Mouse (Mus musculus) heart, embryonic 12.5 days (tissue): ENCODE measurements around the gene Vpreb2. TPM values are rescaled to one million over a fixed set of nuclear protein-coding genes. Genes with fewer than 3 reads are reported as not detected.
"Not testable (repeated sequence)": the region's sequence is repeated elsewhere in the genome, so short reads cannot be mapped to it uniquely, and the experiment has no call there.

Experiments
- ATAC-seq: fragments of 200-750 bp; cut with Nextera tagmentation; 2 replicates; pipeline ENCODE4 v1.8.0; 2017; ENCODE audit warnings: moderate TSS enrichment, moderate library complexity; ENCODE audit not compliant: insufficient number of reproducible peaks, low FRiP score
- H3K27ac ChIP-seq: fragments of 300-500 bp; sonication (generic); 2 replicates; pipeline ENCODE4 v1.5.1; 2016; ENCODE audit warnings: mild to moderate bottlenecking, moderate library complexity; ENCODE audit not compliant: poor library complexity, severe bottlenecking
- H3K27me3 ChIP-seq: fragments of 300-500 bp; sonication (generic); replicated peaks from 2 replicates; pipeline ENCODE4 v1.6.1; 2016; ENCODE audit warnings: mild to moderate bottlenecking, moderate library complexity
- H3K36me3 ChIP-seq: fragments of 300-500 bp; sonication (generic); 2 replicates; pipeline ENCODE4 v1.6.1; 2016; ENCODE audit warnings: mild to moderate bottlenecking, moderate library complexity
- H3K4me1 ChIP-seq: fragments of 300-500 bp; sonication (generic); replicated peaks from 2 replicates; pipeline ENCODE4 v1.6.1; 2016; ENCODE audit warnings: mild to moderate bottlenecking
- H3K4me2 ChIP-seq: fragments of 300-500 bp; sonication (generic); 2 replicates; pipeline ENCODE4 v1.6.1; 2016; ENCODE audit warnings: mild to moderate bottlenecking, moderate library complexity
- H3K4me3 ChIP-seq: fragments of 300-500 bp; sonication (generic); 2 replicates; pipeline ENCODE4 v1.5.1; 2016; ENCODE audit warnings: mild to moderate bottlenecking
- H3K9ac ChIP-seq: fragments of 300-500 bp; sonication (generic); 2 replicates; pipeline ENCODE4 v1.6.1; 2016; ENCODE audit warnings: mild to moderate bottlenecking, moderate library complexity
- H3K9me3 ChIP-seq: fragments of 300-500 bp; sonication (generic); replicated peaks from 2 replicates; pipeline ENCODE4 v1.6.1; 2016; ENCODE audit warnings: mild to moderate bottlenecking, moderate library complexity
- WGBS: fragments of 180-500 bp; shearing (Covaris S2); methylation state at CpG from one replicate; pipeline ENCODE4 v1.1.7; 2016; 5-methylcytosine and 5-hydroxymethylcytosine counted together
- polyA plus RNA-seq: library from polyadenylated mRNA; unstranded; fragments of >200 nt; fragmentation: Nextera tagmentation; extraction: Ambion mirVana; gene quantifications from 2 replicates; pipeline ENCODE4 v1.2.1, GENCODE M21; 2016

The Vpreb2 gene
- polyA plus RNA-seq, 1 experiment from 2014 or later, result not detected

DNA sequence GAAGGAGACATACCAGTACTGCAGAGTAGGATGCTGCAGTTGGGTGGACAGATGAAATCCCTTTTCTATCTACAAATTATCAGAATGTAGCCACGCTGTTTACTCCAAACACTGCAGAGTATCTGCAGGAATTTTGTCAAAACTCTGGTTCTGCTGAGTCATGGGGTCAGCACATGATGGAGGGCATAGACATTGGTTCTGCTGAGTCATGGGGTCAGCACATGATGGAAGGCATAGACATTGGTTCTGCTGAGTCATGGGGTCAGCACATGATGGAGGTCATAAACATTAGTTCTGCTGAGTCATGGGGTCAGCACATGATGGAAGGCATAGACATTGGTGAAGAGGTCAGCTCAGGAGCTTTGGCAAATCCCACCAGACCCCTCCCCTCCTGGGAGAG lies 7.5 kb downstream of the Vpreb2 start:
- Histone ChIP-seq H3K4me3 (no peak overlapping the region), H3K4me2 (no peak overlapping the region), H3K27ac (no peak overlapping the region), H3K4me1 (peaks cover 5% of the 10 kb centered on the region; the same call in 1 of the 2 replicates), H3K9ac (no peak overlapping the region), H3K36me3 (no peaks in the 10 kb centered on the region), H3K27me3 (0 out of 2 replicates have a peak, but pooled peaks cover 5% of the 10 kb centered on the region), H3K9me3 (peaks cover 29% of the 10 kb centered on the region)
- WGBS, result 81% methylated on average over 1 of the region's 1 CpGs
- ATAC-seq, result peak; percentile 84

- not testable (repeated sequence) for H3K27me3 ChIP-seq, H3K4me1 ChIP-seq, ATAC-seq, H3K9ac ChIP-seq, H3K27ac ChIP-seq, H3K36me3 ChIP-seq, H3K4me3 ChIP-seq, H3K4me2 ChIP-seq
- peaks cover 42% of the 10 kb centered on the region for H3K9me3 ChIP-seq
- 92% methylated on average over 16 of the region's 16 CpGs for WGBS
These were observed 12.1 kb downstream of the Vpreb2 start for GRCm38 (mm10) chr16:17992321-17992720.

DNA sequence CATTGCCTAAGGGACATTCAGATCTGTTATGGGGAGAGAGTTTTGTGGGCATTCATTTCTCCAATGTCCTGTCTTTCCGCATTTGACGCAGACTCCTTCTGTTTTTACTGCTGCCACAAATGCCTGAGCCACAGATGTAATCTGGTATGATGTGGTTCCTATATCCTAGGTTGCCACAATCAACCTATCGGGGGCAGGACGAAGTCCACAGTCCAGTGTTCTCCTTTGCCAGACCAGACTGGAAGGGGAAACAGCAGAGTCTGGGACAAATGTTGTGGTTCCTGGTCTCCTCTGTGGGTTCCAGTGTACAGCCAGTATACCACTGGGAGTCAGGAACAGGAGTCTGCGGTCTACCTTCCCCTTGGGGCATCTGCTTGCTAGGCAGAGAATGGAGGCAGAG lies 19.4 kb downstream of the Vpreb2 start:
- Histone ChIP-seq H3K4me1 (no peaks in the 10 kb centered on the region), H3K9ac (no peak overlapping the region), H3K4me3 (no peak overlapping the region), H3K4me2 (no peak overlapping the region), H3K9me3 (0 out of 2 replicates have a peak, but pooled peaks cover 12% of the 10 kb centered on the region), H3K27ac (no peak overlapping the region), H3K36me3 (no peaks in the 10 kb centered on the region), H3K27me3 (0 out of 2 replicates have a peak, but pooled peaks cover 3% of the 10 kb centered on the region)
- 86% methylated on average over 5 of the region's 5 CpGs for WGBS
- no peak for ATAC-seq

GRCm38 (mm10) chr16:18004589-18004988 lies 24.4 kb downstream of the Vpreb2 start:
- WGBS, result 82% methylated on average over 5 of the region's 5 CpGs

GRCm38 (mm10) chr16:18007083-18007482 lies 26.9 kb downstream of the Vpreb2 start:
- H3K4me3 ChIP-seq, result no peak overlapping the region
- H3K36me3 ChIP-seq, result no peaks in the 10 kb centered on the region
- H3K27ac ChIP-seq, result no peak overlapping the region
- WGBS, result 51% methylated on average over 4 of the region's 4 CpGs
- no peak overlapping the region for H3K9ac ChIP-seq
- H3K4me2 ChIP-seq, result no peak overlapping the region
- no peaks in the 10 kb centered on the region for H3K4me1 ChIP-seq
- no peaks in the 10 kb centered on the region for H3K27me3 ChIP-seq
- no peaks in the 10 kb centered on the region for H3K9me3 ChIP-seq
- ATAC-seq, result no peak

More at GRCm38 (mm10) chr16:18004589-18004988, 24.4 kb downstream of the Vpreb2 start:
- H3K27me3 ChIP-seq, result no peaks in the 10 kb centered on the region
- no peak overlapping the region for H3K9ac ChIP-seq
- no peak overlapping the region for H3K4me3 ChIP-seq
- no peaks in the 10 kb centered on the region for H3K36me3 ChIP-seq
- no peak for ATAC-seq
- H3K27ac ChIP-seq, result no peak overlapping the region
- H3K4me2 ChIP-seq, result no peak overlapping the region
- H3K4me1 ChIP-seq, result no peaks in the 10 kb centered on the region
- H3K9me3 ChIP-seq, result no peaks in the 10 kb centered on the region

DNA sequence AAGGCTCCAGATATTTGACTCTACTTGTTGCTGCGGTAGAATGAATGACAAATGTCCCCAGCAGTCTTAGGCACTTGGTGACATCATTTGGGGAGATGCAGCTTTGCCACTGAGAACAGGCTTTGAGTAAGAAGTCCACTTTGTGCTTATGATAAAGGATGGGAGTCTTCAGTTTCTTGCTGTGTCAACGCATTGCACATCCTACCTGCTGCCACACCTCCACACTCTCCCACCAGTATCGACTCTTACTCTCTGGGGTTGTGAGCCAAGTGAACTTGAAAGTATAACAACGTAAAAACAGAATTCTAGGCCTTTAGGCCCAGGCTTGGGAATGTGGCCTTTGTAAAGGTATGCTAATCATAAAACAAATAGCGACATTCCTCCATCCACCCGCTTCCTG lies 30.9 kb downstream of the Vpreb2 start:
- H3K36me3 ChIP-seq, result no peaks in the 10 kb centered on the region
- no peaks in the 10 kb centered on the region for H3K27me3 ChIP-seq
- H3K9me3 ChIP-seq, result no peaks in the 10 kb centered on the region
- H3K9ac ChIP-seq, result no peak overlapping the region
- no peaks in the 10 kb centered on the region for H3K4me1 ChIP-seq
- WGBS, result 65% methylated on average over 6 of the region's 6 CpGs
- no peak overlapping the region for H3K4me2 ChIP-seq
- no peak overlapping the region for H3K27ac ChIP-seq
- ATAC-seq, result no peak
- H3K4me3 ChIP-seq, result no peak overlapping the region

- ATAC-seq, H3K9me3 ChIP-seq, H3K36me3 ChIP-seq, H3K4me2 ChIP-seq, H3K27me3 ChIP-seq, H3K9ac ChIP-seq, H3K27ac ChIP-seq, H3K4me1 ChIP-seq, H3K4me3 ChIP-seq: not testable (repeated sequence)
- 62% methylated on average over 4 of the region's 4 CpGs for WGBS
These were observed 36.3 kb downstream of the Vpreb2 start for GRCm38 (mm10) chr16:18016482-18016881.

DNA sequence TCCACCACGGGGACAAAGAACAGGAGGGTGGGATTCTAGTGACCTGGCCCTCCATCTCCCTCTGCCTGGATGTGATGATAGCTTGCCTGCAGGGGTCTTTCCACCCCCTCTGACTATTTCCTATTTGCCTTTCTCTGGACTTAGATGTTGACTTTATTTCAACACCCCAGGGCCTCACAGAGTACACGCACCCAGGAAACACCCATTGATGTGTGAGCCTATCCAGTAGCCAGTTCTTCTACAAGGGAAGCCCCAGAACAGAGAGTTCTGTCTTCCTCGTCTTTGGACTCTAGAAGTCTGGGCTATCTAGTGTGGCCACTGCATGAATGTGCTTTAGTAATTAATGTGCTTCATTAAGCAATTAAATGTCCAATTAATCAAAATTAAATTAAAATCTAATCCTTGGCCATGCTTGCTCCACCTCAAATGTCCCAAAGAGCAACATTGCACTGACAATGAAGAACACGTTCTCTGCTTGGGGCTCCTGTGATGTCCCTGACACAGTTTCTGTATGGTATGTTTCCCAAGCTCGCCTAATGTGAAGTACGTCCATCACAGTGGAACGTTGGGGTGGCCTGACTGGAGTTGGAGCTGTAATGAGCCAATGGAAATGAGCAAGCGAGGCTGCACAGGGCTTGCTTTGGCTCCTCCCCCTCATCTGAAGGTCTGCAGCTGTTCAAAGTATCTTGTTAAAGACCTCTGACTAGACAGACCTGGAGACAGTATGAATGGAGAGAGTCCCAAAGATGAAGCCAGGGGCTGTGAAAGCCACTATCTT lies 42.7 kb downstream of the Vpreb2 start:
- Histone ChIP-seq H3K9me3 (no peaks in the 10 kb centered on the region), H3K4me3 (no peak overlapping the region), H3K27ac (no peak overlapping the region), H3K9ac (no peak overlapping the region), H3K36me3 (no peaks in the 10 kb centered on the region), H3K4me1 (no peaks in the 10 kb centered on the region), H3K27me3 (0 out of 2 replicates have a peak, but pooled peaks cover 7% of the 10 kb centered on the region), H3K4me2 (no peak overlapping the region)
- 67% methylated on average over 8 of the region's 8 CpGs for WGBS
- no peak for ATAC-seq

GRCm38 (mm10) chr16:18027371-18027770 lies 47.1 kb downstream of the Vpreb2 start:
- no peak for ATAC-seq
- Histone ChIP-seq H3K27me3 (0 out of 2 replicates have a peak, but pooled peaks cover 4% of the 10 kb centered on the region), H3K4me1 (no peaks in the 10 kb centered on the region), H3K4me3 (no peak overlapping the region), H3K9ac (no peak overlapping the region), H3K9me3 (no peaks in the 10 kb centered on the region), H3K36me3 (no peaks in the 10 kb centered on the region), H3K27ac (no peak overlapping the region), H3K4me2 (no peak overlapping the region)
- 53% methylated on average over 2 of the region's 2 CpGs for WGBS

Other genes with a start within 250 kb of the Vpreb2 start
- gene Med15, start 247.5 kb upstream of the Vpreb2 start, polyA plus RNA-seq, result 36.9 and 39.9 TPM in 2 replicates
- 42.7 and 44.4 TPM in 2 replicates for gene Klhl22, start 220.8 kb upstream of the Vpreb2 start, polyA plus RNA-seq
- gene Scarf2, start 183.1 kb upstream of the Vpreb2 start, polyA plus RNA-seq, result 15.8 and 17.4 TPM in 2 replicates
- gene B830017H08Rik, start 147.3 kb upstream of the Vpreb2 start, polyA plus RNA-seq, result not detected in 2 replicates
- gene Car15, start 142.1 kb upstream of the Vpreb2 start, polyA plus RNA-seq, result 1.5 and 1.7 TPM in 2 replicates
- gene Gm20518, start 88.8 kb upstream of the Vpreb2 start, polyA plus RNA-seq, result 0.19 and 0.32 TPM in 2 replicates
- gene Tssk1, start 86.2 kb upstream of the Vpreb2 start, polyA plus RNA-seq, result 0.04 and 0.05 TPM in 2 replicates
- gene Dgcr2, start 81.9 kb upstream of the Vpreb2 start, polyA plus RNA-seq, result 54.5 and 56.8 TPM in 2 replicates
- gene Tssk2, start 81.8 kb upstream of the Vpreb2 start, polyA plus RNA-seq, result not detected in 2 replicates
- gene Ess2, start 69.1 kb upstream of the Vpreb2 start, polyA plus RNA-seq, result 30.2 and 31.6 TPM in 2 replicates
- not detected in 2 replicates for gene Gsc2, start 65.4 kb upstream of the Vpreb2 start, polyA plus RNA-seq
- gene Slc25a1, start 52.2 kb upstream of the Vpreb2 start, polyA plus RNA-seq, result 37.6 and 37.8 TPM in 2 replicates
- 56.7 and 59.2 TPM in 2 replicates for gene Dgcr6, start 72.4 kb downstream of the Vpreb2 start, polyA plus RNA-seq
- 7.8 and 8.7 TPM in 2 replicates for gene Prodh, start 109.8 kb downstream of the Vpreb2 start, polyA plus RNA-seq
- gene Rtn4r, start 147.2 kb downstream of the Vpreb2 start, polyA plus RNA-seq, result 0.40 and 0.44 TPM in 2 replicates
- gene Ccdc188, start 237.5 kb downstream of the Vpreb2 start, polyA plus RNA-seq, result 0.14 and 0.15 TPM in 2 replicates